Mouse (Mus musculus) neural tube, embryonic 10.5 days (tissue): Measurements from ENCODE around the gene Gramd4.
A peak's percentile ranks its signal among the peaks of the same experiment; 100 is the strongest.

ENCODE experiments used
- DNase-seq: peaks from one replicate; pipeline ENCODE4 v3.0.0-alpha.2; 2017; ENCODE audit warnings: low spot score; ENCODE audit errors: extremely low spot score

The Gramd4 gene

DNA sequence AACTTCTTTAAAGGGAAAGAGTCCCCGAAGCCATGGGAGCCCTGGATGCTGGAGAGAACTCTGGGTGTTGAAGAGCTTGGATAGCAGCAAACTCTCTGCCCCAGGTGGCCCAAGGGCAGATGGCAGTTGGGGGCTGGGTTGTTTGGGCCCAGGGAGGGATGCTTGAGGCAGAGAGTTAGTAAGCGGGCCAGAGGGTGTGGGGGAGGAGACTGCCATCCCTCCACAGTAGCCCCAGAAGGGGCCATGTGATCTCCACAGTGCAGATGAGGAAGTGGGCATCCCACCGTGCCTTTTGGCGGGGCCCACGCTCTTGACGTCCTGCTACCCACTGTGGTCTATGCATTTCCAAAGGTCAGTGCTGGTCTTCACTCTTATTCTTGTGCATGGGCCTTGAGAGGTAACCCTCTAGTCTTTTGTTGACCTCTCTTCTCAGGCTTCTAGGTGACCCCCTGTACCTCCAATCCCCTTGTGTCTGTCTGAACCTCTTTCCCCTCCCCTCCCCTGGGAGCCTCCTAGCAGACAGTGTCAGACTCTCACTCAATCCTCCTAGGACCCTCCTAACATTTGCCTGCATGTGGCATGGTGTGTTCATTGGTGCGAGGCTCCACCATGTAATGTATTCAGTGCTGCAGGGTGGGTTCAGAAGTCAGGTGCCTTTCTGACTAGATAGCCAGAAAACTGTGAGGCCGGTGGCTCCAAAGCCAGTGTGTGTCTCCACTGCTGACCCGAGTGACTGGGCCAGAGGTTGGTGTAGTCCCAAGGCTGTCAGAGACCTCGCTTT is 11.7 kb downstream of the Gramd4 start:
- DNase-seq = no peak

GRCm38 (mm10) chr15:86070368-86070767 is 12.9 kb downstream of the Gramd4 start:
- DNase-seq = no peak

DNA sequence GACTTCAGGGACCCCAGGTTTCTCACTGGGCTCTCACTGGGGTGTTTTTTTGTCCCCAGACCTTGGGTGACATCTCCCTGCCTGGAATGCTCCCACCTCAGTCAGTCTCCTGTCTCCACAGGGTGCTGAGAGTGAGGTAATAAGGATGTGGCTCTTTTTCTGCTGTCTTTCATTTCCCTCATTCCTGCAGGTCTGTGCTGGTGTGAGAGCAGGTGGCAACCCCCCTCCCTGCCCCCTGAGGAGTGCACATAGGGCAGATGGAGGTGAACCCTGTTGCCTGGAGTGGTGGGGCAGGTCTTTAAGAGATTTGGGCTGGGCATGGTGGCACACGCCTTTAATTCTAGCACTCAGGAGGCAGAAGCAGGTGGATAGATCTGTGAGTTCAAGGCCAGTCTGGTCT is 13.7 kb downstream of the Gramd4 start:
- DNase-seq = no peak

DNA sequence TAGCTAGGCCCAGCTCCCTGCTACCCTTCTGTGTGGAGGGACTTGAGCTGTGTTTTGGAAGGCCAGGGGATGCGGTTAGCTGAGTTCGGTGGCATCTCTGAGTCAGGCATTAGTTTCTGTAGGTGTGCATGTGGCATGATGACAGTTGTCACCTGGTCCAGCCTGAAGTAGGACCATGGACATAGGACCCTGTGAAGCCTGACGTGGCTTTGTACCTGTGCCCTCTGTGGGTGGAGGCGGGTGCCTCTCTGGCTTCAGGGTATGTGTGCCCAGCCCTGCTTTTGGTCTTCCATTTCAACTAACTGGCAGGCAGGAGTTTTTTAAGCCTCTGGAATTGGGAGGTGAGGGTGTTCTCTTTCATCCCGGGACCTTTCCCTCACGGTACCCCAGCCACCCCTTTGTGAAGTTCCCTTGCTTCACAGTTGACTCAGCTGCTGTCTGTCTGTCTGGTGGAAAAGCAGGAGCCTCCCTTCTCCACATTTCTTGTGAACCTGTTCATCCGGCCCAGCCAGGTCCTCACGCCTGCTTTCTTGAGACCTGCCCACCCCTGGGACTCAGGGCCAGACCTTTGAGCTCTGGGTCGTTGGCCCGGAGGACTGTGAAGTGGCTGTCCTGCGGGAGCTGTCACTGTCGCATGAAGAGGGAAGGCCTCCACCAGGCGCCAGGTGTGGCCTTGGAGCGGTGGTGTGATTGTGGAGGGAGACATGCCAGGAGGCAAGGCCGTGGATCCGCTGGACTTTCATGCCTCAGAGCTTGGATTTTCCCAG is 16.9 kb downstream of the Gramd4 start:
- DNase-seq = no peak

DNA sequence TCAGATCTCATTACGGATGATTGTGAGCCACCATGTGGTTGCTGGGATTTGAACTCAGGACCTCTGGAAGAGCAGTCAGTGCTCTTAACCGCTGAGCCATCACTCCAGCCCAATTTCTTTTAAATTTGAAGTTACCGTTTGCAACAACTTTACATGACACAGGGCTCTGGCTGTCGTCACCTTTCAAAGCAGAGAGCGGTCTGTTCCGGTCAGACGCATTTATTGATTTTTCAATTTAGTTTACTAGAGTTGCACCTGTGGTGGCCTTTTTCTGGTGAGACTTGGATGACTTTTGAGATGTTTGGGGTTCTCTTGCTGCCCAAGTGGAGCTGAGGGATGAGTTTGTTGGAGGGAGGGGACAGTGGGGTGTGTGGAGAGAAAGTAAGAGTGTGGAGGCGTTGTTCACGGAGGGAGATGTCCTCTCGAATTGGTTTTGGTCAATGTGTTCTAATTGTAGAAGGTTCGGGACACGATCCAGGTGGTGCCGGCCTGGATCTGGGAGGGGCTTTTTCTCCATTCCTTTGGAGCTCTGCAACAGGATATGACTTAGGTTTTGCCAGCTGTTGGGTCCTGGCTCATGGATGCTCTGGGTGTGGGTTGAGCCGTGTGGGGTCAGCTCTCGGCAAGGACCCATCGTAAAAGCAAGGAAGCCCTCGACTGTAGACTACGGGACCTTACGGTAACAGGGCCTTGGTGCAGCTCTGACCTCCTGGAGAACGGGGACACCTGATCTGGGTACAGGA is 18.0 kb downstream of the Gramd4 start:
- DNase-seq = no peak

- no peak for DNase-seq
These were observed 18.5 kb downstream of the Gramd4 start for GRCm38 (mm10) chr15:86076048-86076315.

GRCm38 (mm10) chr15:86076378-86076777 is 18.9 kb downstream of the Gramd4 start:
- DNase-seq = no peak

- no peak for DNase-seq
These were observed 20.4 kb downstream of the Gramd4 start for GRCm38 (mm10) chr15:86077934-86078333.

DNA sequence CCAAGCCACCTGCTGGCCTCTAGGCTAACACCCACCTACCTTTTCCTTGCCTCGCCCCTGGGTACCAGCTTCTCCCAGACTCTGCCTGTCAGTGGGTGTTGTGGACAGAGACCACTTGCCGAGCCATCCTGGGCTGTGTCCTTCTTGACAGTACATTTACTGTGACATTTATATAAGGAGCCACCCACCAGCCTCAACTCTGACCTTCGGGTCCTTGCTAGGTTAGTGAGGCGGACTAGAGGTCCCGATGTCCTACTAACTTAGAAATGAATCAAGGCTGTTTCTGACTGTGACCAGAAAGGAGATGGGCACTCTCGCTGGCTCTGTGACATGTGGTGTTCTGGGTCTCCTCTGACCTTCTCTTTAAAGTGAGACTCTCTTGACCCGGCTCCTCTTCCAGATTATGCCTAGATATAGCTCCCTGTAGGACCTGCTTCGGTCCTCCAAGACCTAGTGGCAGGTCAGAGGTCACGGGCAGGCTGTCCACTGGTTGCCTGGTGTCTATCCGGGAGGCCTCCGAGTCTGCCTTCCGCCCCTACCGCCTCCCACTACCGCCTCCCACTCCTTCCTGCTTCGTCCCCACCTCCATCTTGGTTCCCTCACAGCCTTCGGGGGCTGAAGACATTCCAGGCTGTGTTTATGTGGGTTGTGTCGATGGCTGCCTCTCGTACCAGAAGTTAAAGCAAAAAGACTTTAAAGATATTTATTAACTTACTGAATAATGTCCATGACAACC is 21.2 kb downstream of the Gramd4 start:
- no peak for DNase-seq

GRCm38 (mm10) chr15:86079467-86079866 is 22.0 kb downstream of the Gramd4 start:
- no peak for DNase-seq

DNA sequence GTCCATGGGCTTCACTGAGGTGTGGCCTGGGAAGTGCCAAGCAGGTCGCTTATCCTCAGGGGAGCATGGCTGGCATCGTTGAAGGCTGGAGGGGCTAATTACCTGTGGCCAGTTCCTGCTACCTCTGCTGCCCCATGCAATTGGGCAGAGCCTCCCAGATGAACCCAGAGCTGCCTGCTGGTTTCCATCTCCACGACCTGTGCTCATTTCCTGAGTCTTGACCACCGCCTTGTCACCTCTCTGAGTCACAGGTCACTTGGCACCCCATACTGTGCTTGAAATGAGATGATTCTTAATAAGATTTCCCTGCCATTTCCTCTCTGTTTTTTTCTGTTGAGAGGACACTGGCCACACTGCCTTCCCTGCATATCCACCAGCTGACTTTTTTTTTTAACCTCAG is 22.4 kb downstream of the Gramd4 start:
- no peak for DNase-seq

GRCm38 (mm10) chr15:86080408-86080807 is 22.9 kb downstream of the Gramd4 start:
- DNase-seq = no peak

GRCm38 (mm10) chr15:86081654-86082053 is 24.2 kb downstream of the Gramd4 start:
- no peak for DNase-seq

- no peak for DNase-seq
These were observed 25.1 kb downstream of the Gramd4 start for GRCm38 (mm10) chr15:86082551-86082961.

DNA sequence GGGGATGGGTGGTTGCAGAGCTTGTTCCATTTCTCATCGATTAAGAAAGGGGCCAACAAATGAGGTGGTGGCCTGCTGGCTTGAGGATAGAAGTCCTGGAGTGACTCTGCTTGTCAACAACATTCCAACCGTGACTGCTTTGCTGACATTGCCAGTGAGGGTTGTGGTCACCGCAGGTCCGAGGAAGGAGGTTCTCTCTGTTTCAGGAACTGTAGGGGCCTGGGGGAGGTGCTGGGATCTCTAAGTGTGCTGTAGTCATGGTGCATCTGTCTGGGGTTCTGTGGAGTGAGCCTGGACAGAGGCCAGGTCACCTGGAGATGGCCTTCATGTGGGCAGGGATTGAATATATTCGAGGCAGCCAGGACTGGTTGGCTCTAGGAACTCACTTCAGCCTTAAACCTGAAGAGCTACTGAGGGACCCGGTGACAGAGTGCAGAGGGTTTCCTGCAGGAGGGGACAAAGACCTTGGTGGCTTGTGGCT is 25.8 kb downstream of the Gramd4 start:
- no peak for DNase-seq

DNA sequence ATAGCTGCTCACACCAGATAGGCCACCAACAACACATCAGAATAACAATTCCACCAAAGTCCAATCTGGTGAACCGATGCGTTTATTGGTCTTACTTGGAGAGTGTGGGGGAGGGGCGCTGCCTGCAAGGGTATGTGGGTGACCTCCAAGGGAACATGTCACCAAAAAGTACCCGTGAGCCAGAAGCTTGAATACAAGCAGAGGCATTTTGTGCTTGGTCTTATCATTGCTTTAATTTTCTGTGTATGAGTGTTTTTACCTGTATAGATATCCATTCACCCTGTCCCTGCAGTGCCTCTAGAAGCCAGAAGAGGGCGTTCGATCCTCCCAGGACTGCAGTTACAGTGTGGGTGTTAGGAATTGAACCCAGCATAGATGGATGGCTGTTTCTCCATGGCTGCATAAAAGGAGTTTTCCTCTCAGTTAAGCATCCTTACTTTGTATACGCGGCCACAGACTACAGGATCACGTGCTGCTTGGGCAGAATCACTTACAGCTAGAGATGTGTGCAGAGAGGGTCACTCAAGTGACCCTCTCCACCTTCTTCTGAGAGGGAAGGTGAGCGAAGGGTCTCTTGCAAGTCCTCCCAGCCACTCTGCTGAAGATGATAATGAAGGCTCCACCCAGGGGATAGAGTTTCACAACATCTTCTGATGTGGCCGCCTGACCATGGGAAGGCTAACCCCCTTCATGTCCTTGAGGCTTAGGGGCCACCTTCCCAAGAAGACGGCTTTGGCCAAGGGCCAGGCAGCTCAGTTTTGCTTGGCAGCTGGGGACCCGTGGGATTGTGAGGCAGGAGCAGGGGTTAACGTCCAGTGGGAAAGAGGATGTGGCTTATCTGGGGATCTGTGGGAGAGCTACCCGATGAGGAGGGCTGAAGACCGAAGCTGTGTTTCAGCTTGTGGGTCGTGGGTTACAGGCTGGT is 28.1 kb downstream of the Gramd4 start:
- DNase-seq = peak; percentile 43

- DNase-seq = no peak
These were observed 28.8 kb downstream of the Gramd4 start for GRCm38 (mm10) chr15:86086291-86086706.

DNA sequence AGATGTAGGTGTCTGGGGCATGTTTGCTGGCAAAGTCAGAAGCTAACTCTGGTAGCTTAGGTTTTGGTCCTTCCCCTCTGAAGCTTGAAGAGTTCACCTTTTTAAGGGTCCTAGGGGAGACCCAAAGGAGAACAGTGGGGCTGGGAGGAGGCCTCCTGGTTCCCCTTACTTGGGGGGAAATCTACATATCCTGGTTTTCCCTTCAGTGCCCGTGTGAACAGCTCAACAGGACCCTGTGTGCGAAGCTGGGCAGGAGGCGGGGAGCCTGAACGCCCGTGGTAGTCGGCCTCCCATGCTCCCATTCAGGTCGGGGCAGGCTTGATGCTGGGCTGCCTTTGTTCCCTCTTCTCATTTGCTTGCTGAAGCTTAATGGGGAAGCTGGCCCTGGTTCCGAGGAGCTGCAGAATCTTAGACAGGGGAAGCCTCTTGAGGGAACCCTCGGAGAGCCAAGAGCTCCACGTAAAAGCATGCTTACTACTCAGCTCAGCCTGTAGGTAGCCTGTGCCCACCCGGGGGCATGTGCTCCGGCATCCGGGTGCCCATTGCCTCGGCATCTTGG is 30.2 kb downstream of the Gramd4 start:
- no peak for DNase-seq

DNA sequence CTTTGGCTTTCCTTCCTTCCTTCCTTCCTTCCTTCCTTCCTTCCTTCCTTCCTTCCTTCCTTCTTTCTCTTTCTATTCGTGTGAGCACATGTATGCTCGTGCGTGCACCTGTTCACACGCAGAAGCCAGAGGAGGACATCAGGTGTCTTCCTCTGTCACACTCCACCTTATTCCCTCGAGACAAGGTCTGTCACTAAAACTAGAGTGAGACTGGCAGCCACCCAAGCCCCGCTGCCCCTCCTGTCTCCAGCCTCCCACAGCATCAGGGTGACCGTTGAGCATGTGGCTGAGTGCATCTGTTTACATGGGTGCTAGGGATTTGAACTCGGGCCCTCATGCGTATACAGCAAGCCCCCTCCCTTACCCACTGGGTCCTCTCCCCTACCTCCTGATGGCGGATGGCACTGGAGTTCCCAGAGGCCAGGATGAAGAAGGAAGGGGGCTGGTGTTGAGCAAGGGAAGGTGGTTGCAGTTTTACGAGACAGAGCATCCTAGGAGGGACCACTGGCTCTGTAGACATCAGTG is 30.8 kb downstream of the Gramd4 start:
- DNase-seq = no peak
